Mouse (Mus musculus) cortical plate, adult 2 months (tissue): ENCODE data around the gene Cops2. TPM values are rescaled to one million over a fixed set of nuclear protein-coding genes. Genes with fewer than 3 reads are reported as not detected.

ENCODE experiments used
- H3K27ac ChIP-seq: fragments of 200-500 bp; 2 replicates; pipeline ENCODE4 v1.5.1; 2012; ENCODE audit warnings: low read length, control low read depth, inconsistent platforms; ENCODE audit not compliant: insufficient read depth
- H3K4me1 ChIP-seq: fragments of 200-500 bp; 2 replicates; pipeline ENCODE4 v1.6.1; 2011; ENCODE audit warnings: low read length; ENCODE audit not compliant: control insufficient read depth, insufficient read depth
- H3K4me3 ChIP-seq: fragments of 200-500 bp; 2 replicates; pipeline ENCODE4 v1.5.1; 2011; ENCODE audit warnings: mild to moderate bottlenecking, low read length, control low read depth; ENCODE audit not compliant: insufficient read depth
- CTCF ChIP-seq: fragments of 200-500 bp; IDR thresholded peaks from 2 replicates; pipeline ENCODE4 v1.5.1; 2011; ENCODE audit warnings: mild to moderate bottlenecking, control low read depth, low read length; ENCODE audit not compliant: insufficient read depth; ENCODE audit errors: extremely low read depth
- POLR2A ChIP-seq: fragments of 200-500 bp; IDR thresholded peaks from 2 replicates; pipeline ENCODE4 v1.6.1; 2011; ENCODE audit warnings: mild to moderate bottlenecking, low read length, control low read depth; ENCODE audit not compliant: insufficient read depth; ENCODE audit errors: extremely low read depth
- polyA plus RNA-seq: library from polyadenylated mRNA; depleted of rRNA; stranded (reverse); fragments of >200 nt; gene quantifications from 2 replicates; pipeline ENCODE4 v1.2.3, GENCODE M21; 2012; rRNA removed

The Cops2 gene
- 60.1 and 71.0 TPM in 2 replicates for polyA plus RNA-seq

DNA sequence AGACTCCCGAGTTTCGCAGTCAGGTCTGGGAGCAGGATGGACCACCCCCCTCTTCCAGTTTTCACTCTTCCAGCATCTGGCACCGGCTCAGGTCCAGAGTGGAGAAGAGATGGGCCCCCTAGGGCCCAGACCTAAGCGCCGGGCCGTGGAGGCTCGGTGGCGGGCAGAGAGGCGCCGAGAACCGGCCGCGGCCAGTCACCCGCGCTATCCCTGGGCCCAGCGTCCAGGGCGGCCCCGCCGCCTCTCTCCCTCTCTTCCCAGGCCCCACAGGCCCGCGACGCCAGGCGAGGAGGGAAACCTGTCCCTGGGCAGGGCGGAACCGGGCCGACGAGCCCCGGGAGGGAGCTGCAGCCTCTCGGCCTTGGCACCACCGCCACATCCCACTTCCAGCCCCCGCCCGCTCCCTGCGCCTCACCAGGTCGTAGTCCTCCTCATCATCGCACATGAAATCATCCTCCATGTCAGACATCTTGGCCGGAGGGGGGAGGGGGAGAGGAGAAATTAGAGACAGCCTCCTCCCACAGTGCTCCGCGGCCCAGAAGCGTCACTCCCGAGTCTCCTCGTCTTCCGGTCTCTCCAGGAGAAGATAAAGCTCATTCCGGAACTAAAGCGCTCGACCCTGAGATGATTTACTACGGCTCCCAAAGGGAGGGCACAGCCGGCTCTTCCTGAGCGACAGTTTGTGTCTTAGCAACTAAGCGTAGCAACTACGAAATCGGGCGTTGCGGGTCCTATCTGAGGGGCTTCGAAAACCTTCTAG is at the start of gene Cops2, which contains the start of gene Galk2:
Gene Cops2 (minus strand): TSS at position 619 of the 760 bp plus-strand sequence.
Gene Galk2 (plus strand): TSS at position 589 of the 760 bp plus-strand sequence.
- no peak for TF ChIP-seq CTCF
- peak; percentile 88; the same call in 1 of the 2 replicates for TF ChIP-seq POLR2A
- H3K4me1 ChIP-seq = no peaks in the 10 kb centered on the region; the same call in 1 of the 2 replicates
- H3K27ac ChIP-seq = peak within 1 kb of the TSS; percentile 45; the same call in 1 of the 2 replicates
- peak within 1 kb of the TSS; percentile 80 for H3K4me3 ChIP-seq

DNA sequence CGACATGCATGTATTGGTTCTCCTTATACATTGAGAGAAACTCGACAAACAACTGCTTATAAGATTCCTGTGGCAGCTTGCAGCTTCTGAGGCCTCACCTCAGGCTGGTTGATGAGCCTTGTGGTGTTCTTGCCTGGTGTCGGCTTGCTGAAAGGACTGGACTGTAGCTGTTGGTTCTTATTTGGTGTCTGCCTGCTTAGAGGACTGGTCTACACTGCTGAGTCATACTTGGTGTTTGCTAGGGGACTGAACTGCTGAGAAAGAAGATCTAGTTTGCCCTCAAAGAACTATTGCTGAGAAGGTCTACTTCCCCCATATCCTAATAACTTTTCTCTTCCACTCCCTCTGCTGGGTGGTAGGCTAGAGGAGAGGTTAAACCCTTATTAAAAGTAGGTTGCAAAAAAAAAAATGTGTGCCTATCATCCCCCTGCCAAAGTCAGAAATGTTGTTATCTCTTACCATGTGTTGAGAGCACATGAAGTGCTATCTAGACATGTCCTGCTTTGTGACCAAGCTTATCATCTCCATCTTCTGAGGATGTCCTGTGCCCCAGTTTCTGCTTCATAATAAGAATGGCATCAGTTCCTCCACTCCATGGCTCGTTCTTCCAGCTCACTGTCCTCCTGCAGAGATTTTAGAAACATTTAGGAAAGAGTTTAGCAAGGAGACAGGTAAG is 48.8 kb upstream of the Cops2 start:
- Histone ChIP-seq H3K4me1 (no peaks in the 10 kb centered on the region), H3K27ac (no peak overlapping the region), H3K4me3 (no peak overlapping the region)
- TF ChIP-seq CTCF = no peak
- TF ChIP-seq POLR2A = no peak

DNA sequence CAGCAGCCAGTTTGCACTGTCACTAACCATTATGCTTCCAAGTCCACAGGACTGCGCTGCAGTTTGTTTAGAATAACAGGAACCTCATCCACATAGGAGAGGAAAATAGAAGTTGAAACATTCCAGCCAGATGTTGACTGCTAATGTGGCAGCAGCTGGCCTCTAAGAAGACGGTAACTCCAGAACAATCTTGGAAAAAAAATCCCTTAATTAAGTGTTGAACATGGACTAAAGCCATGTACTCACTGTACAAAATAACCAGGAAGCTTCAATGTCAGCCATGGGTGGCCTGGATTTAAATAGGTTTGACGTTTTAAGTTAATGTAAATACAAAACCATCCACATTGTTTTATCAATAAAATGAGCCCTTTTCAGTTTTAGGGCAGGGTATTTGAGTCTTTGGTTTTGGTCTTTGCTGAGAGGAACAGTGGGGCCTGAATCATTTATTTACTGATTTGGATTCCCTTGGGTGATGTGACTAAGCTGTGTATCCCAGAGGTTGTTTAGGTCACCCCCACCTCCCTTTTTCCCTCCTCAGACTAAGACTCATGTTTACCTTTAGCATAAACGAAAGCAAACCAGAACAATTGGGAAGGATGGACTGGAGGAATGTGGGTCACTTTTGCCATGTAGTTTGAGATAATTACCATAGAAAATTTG is 47.6 kb upstream of the Cops2 start:
- Histone ChIP-seq H3K27ac (no peak overlapping the region), H3K4me3 (no peak overlapping the region), H3K4me1 (no peaks in the 10 kb centered on the region)
- TF ChIP-seq CTCF (no peak), POLR2A (no peak)

DNA sequence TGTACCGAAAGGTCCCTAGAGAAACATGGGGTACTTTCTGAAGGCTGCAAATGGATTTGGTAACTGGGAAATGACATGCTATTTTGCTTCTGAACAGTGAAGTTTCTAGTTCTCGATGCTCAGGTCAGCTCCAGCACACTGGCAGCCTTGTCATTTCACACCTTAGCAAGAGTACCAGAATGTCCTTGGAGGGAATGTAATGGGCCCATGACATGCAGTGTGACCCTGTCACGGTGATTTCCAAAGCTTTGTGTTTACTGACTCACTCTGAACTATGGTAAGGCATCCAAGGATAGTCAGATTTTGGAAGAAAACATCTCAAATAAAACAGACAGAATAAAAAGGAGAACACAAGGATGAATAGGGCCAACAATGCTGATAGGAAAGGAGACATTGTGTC is 42.5 kb upstream of the Cops2 start:
- no peak for TF ChIP-seq CTCF
- TF ChIP-seq POLR2A = no peak
- Histone ChIP-seq H3K4me3 (no peak overlapping the region), H3K4me1 (no peaks in the 10 kb centered on the region), H3K27ac (no peak overlapping the region)

DNA sequence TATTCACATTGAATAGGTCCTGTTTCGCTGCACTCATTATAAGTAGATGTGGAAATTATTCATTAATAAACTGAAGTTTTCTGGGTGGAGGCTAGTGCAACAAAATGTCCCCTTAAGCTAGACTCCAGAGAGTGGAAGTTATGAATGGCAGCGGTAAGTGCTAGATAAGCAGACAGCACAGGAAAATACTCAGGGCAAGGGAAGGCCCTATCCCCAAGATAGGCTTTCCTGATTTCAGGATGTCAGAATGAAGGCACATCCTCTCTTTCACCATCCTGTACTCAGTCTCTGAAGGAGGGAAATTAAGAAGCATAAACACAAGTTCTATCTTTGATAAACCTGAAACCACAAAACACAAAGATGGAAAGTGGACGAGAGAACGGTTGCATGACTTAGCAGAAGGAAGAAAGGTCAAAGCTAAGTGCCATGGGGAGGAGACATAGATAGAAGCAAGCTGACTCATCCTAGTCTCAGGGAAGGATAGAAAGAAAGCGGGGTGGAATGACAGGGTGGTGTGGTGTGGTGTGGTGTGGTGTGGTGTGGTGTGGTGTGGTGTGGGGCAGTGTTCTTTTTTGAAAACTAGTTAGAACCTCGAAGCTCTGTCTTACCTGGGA is 42.0 kb upstream of the Cops2 start:
- no peak overlapping the region for H3K27ac ChIP-seq
- H3K4me1 ChIP-seq = no peaks in the 10 kb centered on the region
- no peak for TF ChIP-seq POLR2A
- TF ChIP-seq CTCF = no peak

DNA sequence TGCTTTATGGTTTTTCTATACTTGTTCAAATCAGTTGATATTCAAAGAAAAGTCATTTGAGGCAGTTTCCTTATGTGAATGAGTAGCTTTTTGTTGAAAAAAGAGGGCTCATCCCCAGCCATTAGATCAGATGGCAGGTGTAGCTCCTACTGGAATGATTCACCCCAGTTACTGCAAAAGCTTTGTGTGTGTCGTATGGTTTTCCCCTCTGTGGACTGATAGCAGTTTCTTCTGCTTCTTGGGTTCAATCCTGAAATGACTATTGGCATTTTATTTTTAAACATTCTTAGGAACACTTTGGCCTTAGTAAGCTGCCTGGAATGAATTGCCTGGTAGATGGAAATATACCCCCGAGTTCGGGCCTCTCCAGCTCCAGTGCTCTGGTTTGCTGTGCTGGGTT is 37.4 kb upstream of the Cops2 start:
- no peak overlapping the region for H3K27ac ChIP-seq
- no peak overlapping the region for H3K4me3 ChIP-seq
- no peaks in the 10 kb centered on the region for H3K4me1 ChIP-seq
- TF ChIP-seq CTCF = no peak
- TF ChIP-seq POLR2A = no peak

More for the DNA sequence above, 42.0 kb upstream of the Cops2 start:
- H3K4me3 ChIP-seq = no peak overlapping the region

DNA sequence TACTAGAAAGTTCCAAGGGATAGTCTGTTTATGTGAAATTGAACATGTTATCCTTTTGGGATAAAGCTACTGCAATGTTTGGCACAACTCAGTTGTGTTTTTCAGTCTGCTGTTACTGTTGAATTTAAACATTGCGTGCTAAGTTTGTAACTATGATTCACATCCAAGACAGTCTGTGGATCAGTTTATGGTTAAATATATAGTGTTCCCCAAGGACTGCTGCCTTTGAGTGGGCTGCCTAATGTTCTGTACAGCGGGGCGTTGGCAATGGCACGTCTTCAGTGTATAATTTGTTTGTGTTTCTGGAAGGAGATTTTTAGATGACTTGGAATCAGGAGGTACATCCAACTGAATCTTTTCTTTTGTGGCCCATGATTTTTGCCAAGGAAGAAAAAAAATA is 36.2 kb upstream of the Cops2 start:
- Histone ChIP-seq H3K4me3 (no peak overlapping the region), H3K4me1 (no peaks in the 10 kb centered on the region), H3K27ac (no peak overlapping the region)
- TF ChIP-seq POLR2A (no peak), CTCF (no peak)

DNA sequence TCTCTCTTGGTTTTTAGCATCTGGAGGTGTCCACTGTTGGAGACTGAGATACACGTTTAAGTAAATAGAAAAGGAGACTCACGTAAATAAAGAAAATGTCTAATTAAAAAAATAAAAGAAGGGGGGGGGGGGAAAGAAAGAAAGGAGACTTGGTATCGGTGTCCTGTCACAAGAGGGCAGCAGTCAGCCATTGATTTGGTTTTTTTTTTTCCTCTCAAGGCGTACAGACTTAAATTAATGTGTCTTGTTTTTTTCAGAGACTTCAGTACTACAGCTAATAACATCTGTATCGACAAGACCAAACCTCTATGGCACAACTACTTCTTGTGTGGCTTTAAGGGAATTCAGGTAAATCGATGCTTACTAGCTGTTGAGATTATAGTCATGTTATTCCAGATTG is 34.2 kb upstream of the Cops2 start:
- no peak overlapping the region for H3K27ac ChIP-seq
- TF ChIP-seq CTCF (peak; percentile 38; the same call in 1 of the 2 replicates), POLR2A (no peak)
- no peak overlapping the region for H3K4me3 ChIP-seq
- no peaks in the 10 kb centered on the region for H3K4me1 ChIP-seq
